Mouse (Mus musculus) megakaryocyte, embryonic 14.5 days (primary cell): ENCODE measurements around the gene 2210016F16Rik. TPM values are rescaled to one million over a fixed set of nuclear protein-coding genes. Genes with fewer than 3 reads are reported as not detected.
"Not testable (repeated sequence)": the region's sequence is repeated elsewhere in the genome, so short reads cannot be mapped to it uniquely, and the experiment has no call there.

Experiments
- H3K27me3 ChIP-seq: replicated peaks from 2 replicates; pipeline ENCODE3; 2012; ENCODE audit warnings: inconsistent platforms
- H3K36me3 ChIP-seq: replicated peaks from 2 replicates; pipeline ENCODE3; 2012; ENCODE audit warnings: low read length, inconsistent platforms, mixed read lengths
- H3K4me1 ChIP-seq: 2 replicates; pipeline ENCODE4 v1.6.1; 2012; ENCODE audit warnings: inconsistent platforms
- H3K4me3 ChIP-seq: replicated peaks from 2 replicates; pipeline ENCODE3; 2012; ENCODE audit warnings: moderate library complexity, mild to moderate bottlenecking, inconsistent platforms
- H3K9me3 ChIP-seq: 2 replicates; pipeline ENCODE4 v1.6.1; 2012; ENCODE audit warnings: inconsistent platforms
- FLI1 ChIP-seq: IDR thresholded peaks from 2 replicates; pipeline ENCODE4 v1.6.1; 2012; ENCODE audit warnings: low read length, inconsistent platforms, mixed read lengths
- GATA1 ChIP-seq: IDR thresholded peaks from 3 replicates; pipeline ENCODE4 v1.6.1; 2012; ENCODE audit warnings: mixed read lengths, low read length, inconsistent platforms, borderline replicate concordance
- polyA plus RNA-seq: library from polyadenylated mRNA; stranded (reverse); fragments of >175 nt; gene quantifications from 2 replicates; pipeline ENCODE4 v1.2.3, GENCODE M21; 2012; ENCODE audit warnings: low replicate concordance; ENCODE audit not compliant: insufficient read depth

2210016F16Rik gene
- polyA plus RNA-seq, 1 experiment: 3.2 TPM

- H3K9me3 ChIP-seq: no peaks in the 10 kb centered on the region
- peaks cover 41% of the 10 kb centered on the region for H3K36me3 ChIP-seq
- H3K4me1 ChIP-seq: peaks cover 15% of the 10 kb centered on the region
- H3K4me3 ChIP-seq: peak overlapping the region; percentile 96
- TF ChIP-seq GATA1: no peak
- TF ChIP-seq FLI1: no peak
- no peaks in the 10 kb centered on the region for H3K27me3 ChIP-seq
These were observed 17.7 kb upstream of the 2210016F16Rik start for GRCm38 (mm10) chr13:58402744-58403110.

DNA sequence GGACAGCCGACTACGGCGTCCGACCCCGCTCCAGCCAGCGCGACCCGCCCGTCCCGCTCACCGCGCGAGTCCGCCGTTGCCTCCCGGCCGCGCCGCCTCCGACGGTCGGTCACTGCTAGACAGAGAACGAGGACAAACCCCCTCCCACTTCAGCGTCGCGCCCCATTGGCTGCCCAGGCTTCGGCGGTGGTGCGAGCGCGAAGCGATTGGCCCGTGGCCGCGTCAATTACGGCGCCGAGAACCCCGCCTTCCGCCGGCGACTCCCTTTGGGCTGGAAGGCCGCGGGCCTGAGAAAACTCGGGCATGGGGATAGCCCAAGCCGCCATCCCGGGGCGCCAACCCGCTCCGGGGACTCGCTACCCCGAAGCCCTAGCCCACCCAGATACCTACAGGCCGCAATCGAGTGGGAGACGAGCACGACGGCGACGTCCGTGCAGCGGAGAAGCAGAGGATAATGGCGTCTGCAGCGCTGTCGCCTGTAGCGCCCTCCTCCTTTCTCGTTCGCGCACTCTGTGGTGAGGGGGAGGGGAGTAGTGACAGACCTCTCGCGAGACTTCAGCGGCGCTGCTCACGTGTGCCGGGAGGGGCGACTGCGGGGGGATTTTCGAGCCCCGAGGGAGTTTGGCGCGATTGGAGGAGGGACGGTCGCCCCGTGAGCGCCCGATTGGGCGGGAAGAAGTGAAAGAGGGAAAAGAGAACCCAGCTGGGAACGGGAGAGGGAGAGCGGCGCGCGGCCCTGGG lies 17.1 kb upstream of the 2210016F16Rik start, which contains the start of gene Rmi1:
Rmi1 (plus strand) TSS at position 246 of the 741 bp plus-strand sequence.
- H3K36me3 ChIP-seq: peaks cover 42% of the 10 kb centered on the region
- peaks cover 21% of the 10 kb centered on the region for H3K4me1 ChIP-seq
- H3K9me3 ChIP-seq: no peaks in the 10 kb centered on the region
- no peak for TF ChIP-seq GATA1
- TF ChIP-seq FLI1: no peak; the same call in 1 of the 2 replicates
- peak within 1 kb of the TSS; percentile 96 for H3K4me3 ChIP-seq
- H3K27me3 ChIP-seq: no peaks in the 10 kb centered on the region

DNA sequence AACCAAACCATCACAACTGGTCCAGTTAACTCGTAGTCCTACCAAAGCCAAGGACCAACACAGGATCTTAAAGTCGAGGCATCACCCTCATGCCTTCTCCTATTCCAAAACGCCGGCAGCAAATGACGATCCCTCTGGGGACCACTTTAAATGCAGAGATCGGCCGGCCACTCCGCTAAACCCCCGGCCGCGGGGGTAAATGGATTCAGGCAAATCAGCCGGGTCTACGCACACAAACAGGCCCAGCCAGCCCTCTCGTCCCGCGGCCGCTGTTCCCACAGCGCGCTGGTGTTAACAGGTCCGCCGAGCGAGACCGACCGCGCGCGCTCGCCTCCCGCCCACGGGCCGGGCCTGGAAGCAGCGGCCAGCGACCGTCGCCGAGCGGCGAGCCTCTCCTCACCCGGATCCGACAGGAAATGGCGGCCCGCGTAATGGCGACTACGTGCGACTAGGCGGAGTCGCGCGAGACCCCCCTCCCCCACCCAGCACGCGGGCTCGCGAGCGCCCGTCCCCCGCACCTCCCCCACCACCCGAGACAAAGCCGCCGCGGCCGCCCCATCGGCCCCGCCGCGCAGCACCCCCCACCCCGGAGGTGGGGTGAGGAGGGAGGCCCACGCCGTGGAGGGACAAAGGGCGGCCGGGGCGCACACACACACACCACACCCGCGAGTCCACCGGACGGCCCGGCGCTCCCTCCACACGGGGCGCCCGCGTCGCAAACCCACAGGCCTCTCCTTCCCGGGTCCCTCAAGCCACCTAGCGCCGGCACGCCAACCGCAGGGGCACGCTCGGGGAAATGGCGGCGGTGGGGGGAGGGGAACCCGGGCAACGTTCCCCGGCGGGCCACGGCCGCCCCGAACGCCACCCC lies 16.3 kb upstream of the 2210016F16Rik start:
- H3K27me3 ChIP-seq: no peaks in the 10 kb centered on the region
- TF ChIP-seq GATA1: no peak
- TF ChIP-seq FLI1: no peak
- H3K9me3 ChIP-seq: no peaks in the 10 kb centered on the region
- peak overlapping the region; percentile 96 for H3K4me3 ChIP-seq
- peaks cover 44% of the 10 kb centered on the region for H3K36me3 ChIP-seq
- peaks cover 24% of the 10 kb centered on the region for H3K4me1 ChIP-seq

- Histone ChIP-seq H3K36me3 (peaks cover 44% of the 10 kb centered on the region), H3K4me1 (peaks cover 24% of the 10 kb centered on the region), H3K9me3 (no peaks in the 10 kb centered on the region), H3K4me3 (peak overlapping the region; percentile 96), H3K27me3 (no peaks in the 10 kb centered on the region)
- no peak for TF ChIP-seq FLI1
- no peak for TF ChIP-seq GATA1
These were observed 15.6 kb upstream of the 2210016F16Rik start for GRCm38 (mm10) chr13:58400576-58400975.

GRCm38 (mm10) chr13:58397651-58398050 lies 12.6 kb upstream of the 2210016F16Rik start:
- Histone ChIP-seq H3K9me3 (no peaks in the 10 kb centered on the region), H3K36me3 (peaks cover 72% of the 10 kb centered on the region), H3K4me1 (peaks cover 13% of the 10 kb centered on the region), H3K4me3 (no peak overlapping the region), H3K27me3 (no peaks in the 10 kb centered on the region)
- no peak for TF ChIP-seq FLI1
- no peak for TF ChIP-seq GATA1

DNA sequence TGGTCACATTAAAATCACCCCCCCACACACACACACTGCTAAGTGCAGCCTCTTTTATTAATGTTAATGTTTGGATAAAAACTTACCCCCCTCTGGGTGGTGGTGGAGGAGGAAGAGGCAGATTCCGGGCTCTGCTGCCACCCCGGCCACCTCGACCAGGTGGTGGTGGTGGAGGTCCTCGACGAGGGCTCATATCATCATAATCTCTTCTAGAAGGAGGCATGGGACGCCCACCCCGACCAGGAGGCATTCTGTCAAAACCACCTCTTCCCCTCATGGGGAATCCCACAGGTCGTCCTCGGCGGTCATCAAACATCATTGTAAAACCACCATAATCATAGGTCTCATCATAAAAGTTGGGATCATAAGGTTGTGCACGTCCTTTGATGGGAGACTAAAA lies 9.4 kb upstream of the 2210016F16Rik start:
- not testable (repeated sequence) for H3K9me3 ChIP-seq, H3K27me3 ChIP-seq, H3K4me3 ChIP-seq
- H3K36me3 ChIP-seq: peaks cover 94% of the 10 kb centered on the region
- H3K4me1 ChIP-seq: peaks cover 26% of the 10 kb centered on the region

GRCm38 (mm10) chr13:58389324-58389951 lies 4.4 kb upstream of the 2210016F16Rik start:
- no peak for TF ChIP-seq FLI1
- Histone ChIP-seq H3K36me3 (peaks cover 49% of the 10 kb centered on the region), H3K27me3 (peaks cover 7% of the 10 kb centered on the region)

DNA sequence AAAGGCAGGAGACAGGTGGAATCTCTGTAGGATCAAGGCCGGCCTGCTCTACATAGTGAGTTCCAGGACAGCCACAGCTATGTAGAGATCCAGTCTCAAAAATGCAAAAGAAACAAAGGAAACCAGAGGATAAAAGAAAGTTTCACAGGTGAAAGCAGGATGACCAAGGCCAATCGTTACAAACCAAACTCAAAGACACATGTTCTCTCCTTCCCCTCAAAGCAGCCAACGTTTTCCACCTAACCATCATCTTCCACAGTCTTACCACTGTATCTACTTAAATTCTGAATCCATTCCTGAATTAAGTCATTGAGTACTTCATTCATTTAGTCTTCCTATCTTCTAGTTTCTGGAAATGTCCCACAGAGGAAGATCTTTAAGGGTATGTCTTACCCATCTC lies 3.4 kb upstream of the 2210016F16Rik start:
- Histone ChIP-seq H3K27me3 (peaks cover 7% of the 10 kb centered on the region), H3K9me3 (peaks cover 9% of the 10 kb centered on the region), H3K36me3 (peaks cover 39% of the 10 kb centered on the region), H3K4me3 (no peak overlapping the region), H3K4me1 (peaks cover 37% of the 10 kb centered on the region)
- no peak for TF ChIP-seq FLI1
- no peak for TF ChIP-seq GATA1

More at GRCm38 (mm10) chr13:58389324-58389951, 4.4 kb upstream of the 2210016F16Rik start:
- peaks cover 9% of the 10 kb centered on the region for H3K9me3 ChIP-seq
- peaks cover 37% of the 10 kb centered on the region for H3K4me1 ChIP-seq
- no peak overlapping the region for H3K4me3 ChIP-seq

DNA sequence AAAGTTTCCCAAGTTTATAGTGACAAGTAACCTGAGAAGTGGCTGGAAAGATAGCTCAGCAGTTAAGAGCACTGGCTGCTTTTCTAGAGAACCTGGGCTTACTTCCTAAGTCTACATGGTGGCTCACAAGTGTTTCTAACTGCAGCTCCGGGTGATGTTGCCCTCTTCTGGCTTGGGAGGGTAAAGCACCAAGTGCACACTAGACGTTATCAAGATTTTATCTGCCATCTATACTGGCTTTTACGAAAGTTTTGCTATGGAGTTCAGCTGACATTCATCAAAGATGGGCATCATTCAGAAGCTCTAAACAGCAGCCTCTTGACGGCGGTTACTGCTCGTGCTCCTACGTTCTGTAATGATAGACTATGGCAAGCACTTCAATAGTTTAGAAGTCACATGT lies 2.9 kb upstream of the 2210016F16Rik start:
- Histone ChIP-seq H3K4me3 (no peak overlapping the region), H3K27me3 (peaks cover 7% of the 10 kb centered on the region), H3K4me1 (peaks cover 37% of the 10 kb centered on the region), H3K36me3 (peaks cover 36% of the 10 kb centered on the region), H3K9me3 (peaks cover 9% of the 10 kb centered on the region)
- TF ChIP-seq GATA1: no peak
- no peak for TF ChIP-seq FLI1
